Mouse (Mus musculus): Measurements from ENCODE around the gene Vdac2. TPM values are rescaled to one million over a fixed set of nuclear protein-coding genes. Genes with fewer than 3 reads are reported as not detected.

Gene Vdac2
- polyA plus RNA-seq, 1 experiment = 358 TPM

- TF ChIP-seq EP300 (IDR thresholded peaks at IDR 0.05; ENCODE audit: insufficient read depth, low read depth, low read length) (no peak), POLR2A (IDR thresholded peaks at IDR 0.05; ENCODE audit: insufficient read depth, low read length) (no peak), CTCF (IDR thresholded peaks at IDR 0.05; ENCODE audit: low read depth, low read length) (no peak)
- Histone ChIP-seq H3K36me3 (ENCODE audit: control insufficient read depth, insufficient read depth, low read length, poor library complexity, severe bottlenecking) (no peaks in the 10 kb centered on the region), H3K27me3 (ENCODE audit: control insufficient read depth, insufficient read depth, low read length, poor library complexity, severe bottlenecking) (no peaks in the 10 kb centered on the region), H3K9ac (ENCODE audit: low read depth, poor library complexity, severe bottlenecking) (no peak overlapping the region), H3K4me3 (ENCODE audit: low read depth, low read length) (no peak overlapping the region), H3K9me3 (replicated peaks; ENCODE audit: control insufficient read depth, insufficient read depth, low read length, poor library complexity, severe bottlenecking) (no peaks in the 10 kb centered on the region), H3K27ac (ENCODE audit: insufficient read depth, low read length) (no peak overlapping the region), H3K4me1 (ENCODE audit: control insufficient read depth, insufficient read depth, low read length) (peaks cover 2% of the 10 kb centered on the region)
Measured at GRCm38 (mm10) chr14:21820880-21821505, 4.0 kb upstream of the Vdac2 start.

DNA sequence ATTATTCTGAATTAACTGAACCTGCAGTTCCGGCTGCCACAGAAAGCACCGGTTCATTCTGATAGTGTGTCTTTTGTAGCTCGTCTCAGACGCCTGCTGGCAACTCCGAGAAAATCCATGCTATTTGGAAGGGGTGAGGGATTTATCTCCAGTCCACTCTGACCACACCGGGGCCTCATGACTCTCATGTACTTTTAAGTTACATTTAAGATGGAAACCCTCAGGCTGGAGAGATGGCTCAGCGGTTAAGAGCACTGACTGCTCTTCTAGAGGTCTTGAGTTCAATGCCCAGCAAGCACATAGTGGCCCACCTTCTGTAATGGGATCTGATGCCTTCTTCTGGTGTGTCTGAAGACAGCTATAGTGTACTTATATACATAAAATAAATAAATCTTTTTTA, 2.7 kb upstream of the Vdac2 start:
- Histone ChIP-seq H3K27me3 (ENCODE audit: control insufficient read depth, insufficient read depth, low read length, poor library complexity, severe bottlenecking) (no peaks in the 10 kb centered on the region), H3K4me1 (ENCODE audit: control insufficient read depth, insufficient read depth, low read length) (no peaks in the 10 kb centered on the region), H3K36me3 (ENCODE audit: control insufficient read depth, insufficient read depth, low read length, poor library complexity, severe bottlenecking) (no peaks in the 10 kb centered on the region), H3K27ac (ENCODE audit: insufficient read depth, low read length) (no peak overlapping the region), H3K4me3 (ENCODE audit: low read depth, low read length) (no peak overlapping the region), H3K9me3 (replicated peaks; ENCODE audit: control insufficient read depth, insufficient read depth, low read length, poor library complexity, severe bottlenecking) (no peaks in the 10 kb centered on the region), H3K9ac (ENCODE audit: low read depth, poor library complexity, severe bottlenecking) (no peak overlapping the region)
- TF ChIP-seq EP300 (IDR thresholded peaks at IDR 0.05; ENCODE audit: insufficient read depth, low read depth, low read length) (no peak), CTCF (IDR thresholded peaks at IDR 0.05; ENCODE audit: low read depth, low read length) (no peak), POLR2A (IDR thresholded peaks at IDR 0.05; ENCODE audit: insufficient read depth, low read length) (no peak)

GRCm38 (mm10) chr14:21822795-21823374, 2.2 kb upstream of the Vdac2 start:
- Histone ChIP-seq H3K4me1 (ENCODE audit: control insufficient read depth, insufficient read depth, low read length) (no peaks in the 10 kb centered on the region), H3K9ac (ENCODE audit: low read depth, poor library complexity, severe bottlenecking) (no peak overlapping the region), H3K27me3 (ENCODE audit: control insufficient read depth, insufficient read depth, low read length, poor library complexity, severe bottlenecking) (no peaks in the 10 kb centered on the region), H3K9me3 (replicated peaks; ENCODE audit: control insufficient read depth, insufficient read depth, low read length, poor library complexity, severe bottlenecking) (no peaks in the 10 kb centered on the region), H3K27ac (ENCODE audit: insufficient read depth, low read length) (no peak overlapping the region), H3K4me3 (ENCODE audit: low read depth, low read length) (no peak overlapping the region), H3K36me3 (ENCODE audit: control insufficient read depth, insufficient read depth, low read length, poor library complexity, severe bottlenecking) (no peaks in the 10 kb centered on the region)
- TF ChIP-seq POLR2A (IDR thresholded peaks at IDR 0.05; ENCODE audit: insufficient read depth, low read length) = no peak
- no peak for TF ChIP-seq EP300 (IDR thresholded peaks at IDR 0.05; ENCODE audit: insufficient read depth, low read depth, low read length)
- TF ChIP-seq CTCF (IDR thresholded peaks at IDR 0.05; ENCODE audit: low read depth, low read length) = no peak

- Histone ChIP-seq H3K27ac (ENCODE audit: insufficient read depth, low read length) (no peak overlapping the region), H3K9ac (ENCODE audit: low read depth, poor library complexity, severe bottlenecking) (no peak overlapping the region), H3K36me3 (ENCODE audit: control insufficient read depth, insufficient read depth, low read length, poor library complexity, severe bottlenecking) (no peaks in the 10 kb centered on the region), H3K27me3 (ENCODE audit: control insufficient read depth, insufficient read depth, low read length, poor library complexity, severe bottlenecking) (no peaks in the 10 kb centered on the region), H3K4me3 (ENCODE audit: low read depth, low read length) (no peak overlapping the region), H3K4me1 (ENCODE audit: control insufficient read depth, insufficient read depth, low read length) (no peaks in the 10 kb centered on the region), H3K9me3 (replicated peaks; ENCODE audit: control insufficient read depth, insufficient read depth, low read length, poor library complexity, severe bottlenecking) (no peaks in the 10 kb centered on the region)
- TF ChIP-seq EP300 (IDR thresholded peaks at IDR 0.05; ENCODE audit: insufficient read depth, low read depth, low read length) (no peak), POLR2A (IDR thresholded peaks at IDR 0.05; ENCODE audit: insufficient read depth, low read length) (no peak), CTCF (IDR thresholded peaks at IDR 0.05; ENCODE audit: low read depth, low read length) (no peak)
Measured at GRCm38 (mm10) chr14:21823897-21824296, 1.1 kb upstream of the Vdac2 start.

DNA sequence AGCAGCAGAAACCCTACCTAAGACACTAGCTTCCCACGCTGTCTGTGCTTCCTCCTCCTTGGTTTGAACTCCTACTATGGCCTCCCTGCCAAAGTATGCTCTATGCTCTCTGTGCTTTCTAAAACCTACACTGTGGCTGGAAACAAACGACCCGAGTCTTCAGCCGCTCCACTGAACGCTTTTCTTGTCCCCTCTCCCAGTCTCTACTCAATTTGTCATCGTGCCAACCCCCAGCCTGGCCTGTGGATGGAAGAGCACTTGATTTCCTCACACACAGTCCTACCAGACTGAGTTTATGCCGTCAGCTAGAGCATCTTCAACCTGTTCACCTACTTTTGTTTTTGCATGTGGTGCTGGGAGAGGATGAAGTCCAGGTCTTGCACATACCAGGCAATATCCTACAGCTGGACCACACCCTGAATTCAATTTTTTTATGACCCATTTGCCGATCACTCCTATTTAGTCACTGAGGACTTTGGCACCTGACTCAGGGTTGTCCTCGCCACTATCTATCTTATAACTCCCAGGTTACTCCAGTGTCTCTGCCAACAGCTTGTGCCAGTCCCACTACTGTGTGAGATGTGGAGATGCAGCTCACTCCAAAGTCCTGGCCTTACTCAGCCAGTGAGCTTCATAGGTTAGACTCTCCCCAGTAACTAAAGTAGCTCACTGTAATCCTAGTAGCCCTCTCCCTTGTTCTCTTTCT, 901 bp downstream of the Vdac2 start:
- H3K9ac ChIP-seq (ENCODE audit: low read depth, poor library complexity, severe bottlenecking) = no peak overlapping the region
- H3K4me3 ChIP-seq (ENCODE audit: low read depth, low read length) = no peak overlapping the region
- no peaks in the 10 kb centered on the region for H3K36me3 ChIP-seq (ENCODE audit: control insufficient read depth, insufficient read depth, low read length, poor library complexity, severe bottlenecking)
- no peaks in the 10 kb centered on the region for H3K4me1 ChIP-seq (ENCODE audit: control insufficient read depth, insufficient read depth, low read length)
- no peak overlapping the region for H3K27ac ChIP-seq (ENCODE audit: insufficient read depth, low read length)
- no peaks in the 10 kb centered on the region for H3K9me3 ChIP-seq (replicated peaks; ENCODE audit: control insufficient read depth, insufficient read depth, low read length, poor library complexity, severe bottlenecking)
- no peaks in the 10 kb centered on the region for H3K27me3 ChIP-seq (ENCODE audit: control insufficient read depth, insufficient read depth, low read length, poor library complexity, severe bottlenecking)
- TF ChIP-seq CTCF (IDR thresholded peaks at IDR 0.05; ENCODE audit: low read depth, low read length) (no peak), EP300 (IDR thresholded peaks at IDR 0.05; ENCODE audit: insufficient read depth, low read depth, low read length) (no peak), POLR2A (IDR thresholded peaks at IDR 0.05; ENCODE audit: insufficient read depth, low read length) (no peak)

Data from ES-Bruce4 (cell line).